In the genomic region with DNA sequence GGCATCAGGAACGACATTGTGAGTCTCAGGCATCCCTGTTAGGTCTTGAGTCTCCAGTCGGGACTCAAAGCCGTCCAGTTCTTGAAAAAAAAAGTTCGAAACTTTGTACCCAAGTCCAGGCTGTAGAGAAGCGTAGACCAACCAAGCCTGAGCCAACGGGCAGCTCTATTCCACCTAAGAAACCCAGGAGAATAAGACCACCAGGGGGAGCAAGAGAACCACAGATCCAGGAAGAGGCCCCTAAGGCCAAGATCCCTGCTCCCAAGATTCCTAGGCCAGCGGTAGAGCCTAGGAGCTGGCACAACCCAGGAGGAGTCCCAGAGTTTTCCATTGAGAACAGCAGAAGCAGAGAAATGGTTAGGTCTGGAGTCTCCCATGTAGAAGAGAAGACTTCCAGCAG, we compare ENCODE assay signal across 9 mouse cellular contexts. TPM values are rescaled to one million over a fixed set of nuclear protein-coding genes. Genes with fewer than 3 reads are reported as not detected.
DNase-seq lines count a peak whose midpoint lies in the region; ATAC-seq and TF ChIP-seq lines count a peak whose summit lies in the region.
"Had no signal": no experiment of that assay in that cellular context is flagged by ENCODE, and none has a peak within 500 bp of the region (broad histone marks: within the 10 kb centered on the region; RNA-seq: fewer than 3 reads in every experiment).

No protein-coding gene starts in this region.

- no peak overlapping the region for H3K4me2 ChIP-seq in midbrain, embryonic 11.5 days
- no peak overlapping the region for H3K4me2 ChIP-seq in midbrain, embryonic 15.5 days
- H3K4me2 ChIP-seq in forebrain, postnatal 0 days (ENCODE audit: low read depth), result no peak overlapping the region
- H3K4me2 ChIP-seq in neural tube, embryonic 13.5 days, result no peak overlapping the region
- H3K4me2 ChIP-seq: embryonic facial prominence, embryonic 15.5 days had no signal

- intact Hi-C loops in left cerebral cortex, postnatal 10 days (cut with DNase I), result loop anchor here (2.0 to 5.0 kb wide), 3 partner anchors 42 to 171 kb away; a partner anchor contains a TSS

- peak; percentile 63; the same call in 1 of the 2 replicates for ATAC-seq in midbrain, embryonic 11.5 days (ENCODE audit: low FRiP score)
- no peak for ATAC-seq in midbrain, embryonic 15.5 days (replicated peaks)
- peak; percentile 58 for ATAC-seq in forebrain, postnatal 0 days
- ATAC-seq in neural tube, embryonic 13.5 days (ENCODE audit: low read depth), result no peak

- H3K9ac ChIP-seq in midbrain, embryonic 11.5 days (ENCODE audit: low read length), result no peak overlapping the region
- no peak overlapping the region for H3K9ac ChIP-seq in midbrain, embryonic 15.5 days
- H3K9ac ChIP-seq in forebrain, postnatal 0 days, result no peak overlapping the region
- peak overlapping the region; percentile 17; the same call in 1 of the 2 replicates for H3K9ac ChIP-seq in neural tube, embryonic 13.5 days
- H3K9ac ChIP-seq: embryonic facial prominence, embryonic 15.5 days had no signal

- TF ChIP-seq CTCF in forebrain, postnatal 0 days (IDR thresholded peaks at IDR 0.05; ENCODE audit: low read depth), result peak; percentile 86

- no peaks in the 10 kb centered on the region for H3K36me3 ChIP-seq in midbrain, embryonic 11.5 days (ENCODE audit: control insufficient read depth, insufficient read depth, low read length)
- H3K36me3 ChIP-seq in midbrain, embryonic 15.5 days (replicated peaks), result no peaks in the 10 kb centered on the region
- no peaks in the 10 kb centered on the region for H3K36me3 ChIP-seq in forebrain, postnatal 0 days (ENCODE audit: insufficient read depth)
- no peaks in the 10 kb centered on the region for H3K36me3 ChIP-seq in neural tube, embryonic 13.5 days
- H3K36me3 ChIP-seq: embryonic facial prominence, embryonic 15.5 days had no signal

- DNase-seq in midbrain, embryonic 11.5 days (ENCODE audit: low spot score, missing footprints), result peak; percentile 96
- DNase-seq in c-Kit-positive CD71-negative TER-119-negative erythroid progenitor cells, embryonic 14.5 days (ENCODE audit: low read depth), result peak; percentile 72
- DNase-seq in forebrain, postnatal 0 days, result peak; percentile 85
- DNase-seq in induced T-regulatory cell, adult 2 months (ENCODE audit: low read depth), result peak; percentile 82
- peak; percentile 71 to 74 for DNase-seq in left cerebral cortex, postnatal 10 days (ENCODE audit: extremely low spot score in 1 of 2, low spot score in 2 of 2)
- peak; percentile 73 for DNase-seq in thymus, postnatal 14 days

- 21% methylated on average over 7 of the region's 7 CpGs for WGBS in midbrain, embryonic 11.5 days
- WGBS in midbrain, embryonic 15.5 days, result 18% methylated on average over 7 of the region's 7 CpGs
- 16% methylated on average over 7 of the region's 7 CpGs for WGBS in forebrain, postnatal 0 days
- 17% methylated on average over 7 of the region's 7 CpGs for WGBS in neural tube, embryonic 13.5 days

- no peaks in the 10 kb centered on the region; the same call in 1 of the 2 replicates for H3K9me3 ChIP-seq in midbrain, embryonic 11.5 days (ENCODE audit: control insufficient read depth, low read length)
- no peaks in the 10 kb centered on the region for H3K9me3 ChIP-seq in midbrain, embryonic 15.5 days
- no peaks in the 10 kb centered on the region for H3K9me3 ChIP-seq in forebrain, postnatal 0 days (ENCODE audit: low read length)
- no peaks in the 10 kb centered on the region for H3K9me3 ChIP-seq in neural tube, embryonic 13.5 days
- H3K9me3 ChIP-seq: embryonic facial prominence, embryonic 15.5 days had no signal

- no peak overlapping the region for H3K27ac ChIP-seq in midbrain, embryonic 11.5 days (ENCODE audit: low read depth, low read length)
- H3K27ac ChIP-seq in midbrain, embryonic 15.5 days, result no peak overlapping the region
- no peak overlapping the region for H3K27ac ChIP-seq in forebrain, postnatal 0 days (ENCODE audit: low read depth, low read length)
- H3K27ac ChIP-seq in neural tube, embryonic 13.5 days (replicated peaks), result no peak overlapping the region
- H3K27ac ChIP-seq: embryonic facial prominence, embryonic 15.5 days had no signal

- peaks cover 25% of the 10 kb centered on the region for H3K27me3 ChIP-seq in midbrain, embryonic 11.5 days (ENCODE audit: control insufficient read depth, insufficient read depth, low read length)
- peaks cover 27% of the 10 kb centered on the region for H3K27me3 ChIP-seq in midbrain, embryonic 15.5 days (replicated peaks)
- H3K27me3 ChIP-seq in forebrain, postnatal 0 days (ENCODE audit: insufficient read depth, low read length), result peaks cover 18% of the 10 kb centered on the region
- H3K27me3 ChIP-seq in neural tube, embryonic 13.5 days, result peaks cover 60% of the 10 kb centered on the region

- no peak overlapping the region for H3K4me3 ChIP-seq in midbrain, embryonic 11.5 days (ENCODE audit: low read depth, low read length)
- H3K4me3 ChIP-seq in midbrain, embryonic 15.5 days, result no peak overlapping the region
- H3K4me3 ChIP-seq in forebrain, postnatal 0 days (ENCODE audit: low read depth, low read length), result no peak overlapping the region
- H3K4me3 ChIP-seq in neural tube, embryonic 13.5 days, result no peak overlapping the region
- H3K4me3 ChIP-seq: embryonic facial prominence, embryonic 15.5 days had no signal

- H3K4me1 ChIP-seq in midbrain, embryonic 11.5 days (ENCODE audit: control insufficient read depth, insufficient read depth, low read length), result no peaks in the 10 kb centered on the region
- H3K4me1 ChIP-seq in midbrain, embryonic 15.5 days, result 0 out of 2 replicates have a peak, but pooled peaks cover 2% of the 10 kb centered on the region
- no peaks in the 10 kb centered on the region for H3K4me1 ChIP-seq in forebrain, postnatal 0 days (ENCODE audit: insufficient read depth)
- H3K4me1 ChIP-seq in neural tube, embryonic 13.5 days (replicated peaks), result 0 out of 2 replicates have a peak, but pooled peaks cover 4% of the 10 kb centered on the region

RNA-seq across cellular contexts. Expression of a gene that starts 4.3 kb away (rescaled TPM):
- 0.04 TPM in 1 of 2 replicates, not detected in the other for polyA plus RNA-seq in midbrain, embryonic 11.5 days (2014; fragmentation: Nextera tagmentation; extraction: Ambion mirVana)
- polyA plus RNA-seq in midbrain, embryonic 15.5 days (2015; fragmentation: Nextera tagmentation; extraction: Ambion mirVana), result 0.10 TPM in 1 of 2 replicates, not detected in the other
- total RNA-seq in forebrain, postnatal 0 days (2014; rRNA removed), result 0.10 TPM in 1 of 2 replicates, not detected in the other
- 0.10 and 0.11 TPM in 2 replicates for polyA plus RNA-seq in forebrain, postnatal 0 days (2015; fragmentation: Nextera tagmentation; extraction: Ambion mirVana)
- under 1 TPM; 0.32 to 0.39 TPM for total RNA-seq in left cerebral cortex, postnatal 10 days (2021)
- polyA plus RNA-seq in neural tube, embryonic 13.5 days (2015; fragmentation: Nextera tagmentation; extraction: Ambion mirVana), result 0.04 TPM in 1 of 2 replicates, not detected in the other

RNA-seq across cellular contexts. Expression of a gene that starts 6.6 kb away (rescaled TPM):
- polyA plus RNA-seq in midbrain, embryonic 11.5 days (2014; fragmentation: Nextera tagmentation; extraction: Ambion mirVana), result not detected in 2 replicates
- not detected in 2 replicates for polyA plus RNA-seq in midbrain, embryonic 15.5 days (2015; fragmentation: Nextera tagmentation; extraction: Ambion mirVana)
- total RNA-seq in forebrain, postnatal 0 days (2014; rRNA removed), result not detected in 2 replicates
- not detected in 2 replicates for polyA plus RNA-seq in forebrain, postnatal 0 days (2015; fragmentation: Nextera tagmentation; extraction: Ambion mirVana)
- total RNA-seq in left cerebral cortex, postnatal 10 days (2021), result not detected
- polyA plus RNA-seq in neural tube, embryonic 13.5 days (2015; fragmentation: Nextera tagmentation; extraction: Ambion mirVana), result not detected in 2 replicates
- polyA plus RNA-seq: embryonic facial prominence, embryonic 15.5 days had no signal

RNA-seq across cellular contexts. Expression of a gene that starts 18.1 kb away (rescaled TPM):
- 275 and 283 TPM in 2 replicates for polyA plus RNA-seq in midbrain, embryonic 11.5 days (2014; fragmentation: Nextera tagmentation; extraction: Ambion mirVana)
- 231 and 247 TPM in 2 replicates for polyA plus RNA-seq in midbrain, embryonic 15.5 days (2015; fragmentation: Nextera tagmentation; extraction: Ambion mirVana)
- 155 and 174 TPM in 2 replicates for total RNA-seq in forebrain, postnatal 0 days (2014; rRNA removed)
- 283 and 337 TPM in 2 replicates for polyA plus RNA-seq in forebrain, postnatal 0 days (2015; fragmentation: Nextera tagmentation; extraction: Ambion mirVana)
- total RNA-seq in left cerebral cortex, postnatal 10 days (2021), result 100 to 1,000 TPM; 101 to 109 TPM
- 230 and 245 TPM in 2 replicates for polyA plus RNA-seq in neural tube, embryonic 13.5 days (2015; fragmentation: Nextera tagmentation; extraction: Ambion mirVana)

RNA-seq across cellular contexts. Expression of a gene that starts 31.8 kb away (rescaled TPM):
- polyA plus RNA-seq in midbrain, embryonic 11.5 days (2014; fragmentation: Nextera tagmentation; extraction: Ambion mirVana), result 33.7 and 37.8 TPM in 2 replicates
- polyA plus RNA-seq in midbrain, embryonic 15.5 days (2015; fragmentation: Nextera tagmentation; extraction: Ambion mirVana), result 50.6 and 50.9 TPM in 2 replicates
- 17.5 and 21.2 TPM in 2 replicates for total RNA-seq in forebrain, postnatal 0 days (2014; rRNA removed)
- polyA plus RNA-seq in forebrain, postnatal 0 days (2015; fragmentation: Nextera tagmentation; extraction: Ambion mirVana), result 31.8 and 40.1 TPM in 2 replicates
- total RNA-seq in left cerebral cortex, postnatal 10 days (2021), result 10 to 100 TPM; 91.9 to 93.6 TPM
- polyA plus RNA-seq in neural tube, embryonic 13.5 days (2015; fragmentation: Nextera tagmentation; extraction: Ambion mirVana), result 43.4 and 46.2 TPM in 2 replicates

Comparison
In these comparisons a context has a peak if more than half of its experiments do, and no peak if none do; other contexts are left out.
1. ATAC-seq: peak in midbrain, embryonic 11.5 days (single experiment) and forebrain, postnatal 0 days (single experiment); none in midbrain, embryonic 15.5 days (single experiment) and neural tube, embryonic 13.5 days (single experiment).
2. Peak in every context shown above with its lines, with median percentiles within 50 percentile points of each other: DNase-seq.